Mouse (Mus musculus) kidney, embryonic 16.5 days (tissue): ENCODE results near the gene Prkcz. TPM values are rescaled to one million over a fixed set of nuclear protein-coding genes. Genes with fewer than 3 reads are reported as not detected.
A peak's percentile ranks its signal among the peaks of the same experiment; 100 is the strongest.

Experiments used
- ATAC-seq: fragments of 200-750 bp; cut with Nextera tagmentation; 2 replicates; pipeline ENCODE4 v1.8.0; 2017; ENCODE audit warnings: moderate TSS enrichment; ENCODE audit not compliant: low FRiP score, low TSS enrichment
- H3K27ac ChIP-seq: fragments of 300-500 bp; sonication (generic); 2 replicates; pipeline ENCODE4 v1.5.1; 2014; ENCODE audit warnings: low read length
- H3K27me3 ChIP-seq: fragments of 300-500 bp; sonication (generic); 2 replicates; pipeline ENCODE4 v1.6.1; 2014; ENCODE audit warnings: low read length, control low read depth, mixed read lengths; ENCODE audit not compliant: insufficient read depth
- H3K36me3 ChIP-seq: fragments of 300-500 bp; sonication (generic); 2 replicates; pipeline ENCODE4 v1.6.1; 2014; ENCODE audit warnings: low read length, control low read depth, mixed read lengths; ENCODE audit not compliant: insufficient read depth
- H3K4me1 ChIP-seq: fragments of 300-500 bp; sonication (generic); 2 replicates; pipeline ENCODE4 v1.6.1; 2014; ENCODE audit warnings: low read length, control low read depth, mixed read lengths; ENCODE audit not compliant: insufficient read depth
- H3K4me2 ChIP-seq: fragments of 300-500 bp; sonication (generic); replicated peaks from 2 replicates; pipeline ENCODE4 v1.6.1; 2014; ENCODE audit warnings: low read depth, low read length
- H3K4me3 ChIP-seq: fragments of 300-500 bp; sonication (generic); 2 replicates; pipeline ENCODE4 v1.5.1; 2014; ENCODE audit warnings: mild to moderate bottlenecking, low read length
- H3K9ac ChIP-seq: fragments of 300-500 bp; sonication (generic); replicated peaks from 2 replicates; pipeline ENCODE4 v1.6.1; 2014; ENCODE audit warnings: low read length
- H3K9me3 ChIP-seq: fragments of 300-500 bp; sonication (generic); 2 replicates; pipeline ENCODE4 v1.6.1; 2016; ENCODE audit warnings: low read length, control low read depth
- WGBS: fragments of 180-500 bp; shearing (Covaris S2); extraction: QIAGEN DNeasy Blood & Tissue Kit; methylation state at CpG from one replicate; pipeline ENCODE4 v1.1.7; 2014; 5-methylcytosine and 5-hydroxymethylcytosine counted together
- polyA plus RNA-seq: library from polyadenylated mRNA; unstranded; fragments of >200 nt; fragmentation: Nextera tagmentation; extraction: Ambion mirVana; gene quantifications from 2 replicates; pipeline ENCODE4 v1.2.1, GENCODE M21; 2015

The Prkcz gene
- polyA plus RNA-seq, 1 experiment from 2014 or later: 17.9 TPM

GRCm38 (mm10) chr4:155320281-155321244 is 40.6 kb downstream of the Prkcz start:
- 57% methylated on average over 15 of the region's 15 CpGs for whole genome bisulfite sequencing
- Histone ChIP-seq H3K4me3 (no peak overlapping the region), H3K9ac (0 out of 2 replicates have a peak overlapping the region, but pooled peaks have one; percentile 7), H3K36me3 (no peaks in the 10 kb centered on the region), H3K4me2 (no peak overlapping the region), H3K27ac (no peak overlapping the region), H3K4me1 (no peaks in the 10 kb centered on the region), H3K27me3 (no peaks in the 10 kb centered on the region), H3K9me3 (no peaks in the 10 kb centered on the region)
- ATAC-seq: peak; percentile 66

- ATAC-seq: no peak
- H3K4me3 ChIP-seq: no peak overlapping the region
- WGBS: 30% methylated on average over 2 of the region's 2 CpGs
- H3K27ac ChIP-seq: no peak overlapping the region
- H3K27me3 ChIP-seq: no peaks in the 10 kb centered on the region
- no peaks in the 10 kb centered on the region for H3K9me3 ChIP-seq
- no peaks in the 10 kb centered on the region for H3K36me3 ChIP-seq
- H3K4me2 ChIP-seq: no peak overlapping the region
- H3K9ac ChIP-seq: no peak overlapping the region
- no peaks in the 10 kb centered on the region for H3K4me1 ChIP-seq
Observed at GRCm38 (mm10) chr4:155318266-155318665, 42.9 kb downstream of the Prkcz start.

- no peak overlapping the region for H3K27ac ChIP-seq
- 82% methylated on average over 3 of the region's 3 CpGs for WGBS
- no peak for ATAC-seq
- H3K4me1 ChIP-seq: no peaks in the 10 kb centered on the region
- no peak overlapping the region for H3K4me2 ChIP-seq
- no peak overlapping the region for H3K9ac ChIP-seq
- no peaks in the 10 kb centered on the region for H3K27me3 ChIP-seq
- no peak overlapping the region for H3K4me3 ChIP-seq
- no peaks in the 10 kb centered on the region for H3K9me3 ChIP-seq
- no peaks in the 10 kb centered on the region for H3K36me3 ChIP-seq
Observed at GRCm38 (mm10) chr4:155315031-155315430, 46.1 kb downstream of the Prkcz start.

GRCm38 (mm10) chr4:155308679-155309078 is 52.5 kb downstream of the Prkcz start:
- Histone ChIP-seq H3K9me3 (no peaks in the 10 kb centered on the region), H3K4me1 (peaks cover 13% of the 10 kb centered on the region), H3K36me3 (no peaks in the 10 kb centered on the region), H3K27me3 (no peaks in the 10 kb centered on the region), H3K9ac (no peak overlapping the region), H3K4me3 (no peak overlapping the region), H3K4me2 (no peak overlapping the region), H3K27ac (no peak overlapping the region)
- no peak for ATAC-seq
- WGBS: 88% methylated on average over 12 of the region's 12 CpGs

GRCm38 (mm10) chr4:155308068-155308467 is 53.1 kb downstream of the Prkcz start:
- no peak overlapping the region for H3K4me3 ChIP-seq
- H3K27ac ChIP-seq: peak overlapping the region; percentile 17; the same call in 1 of the 2 replicates
- no peaks in the 10 kb centered on the region for H3K9me3 ChIP-seq
- peak overlapping the region; percentile 50 for H3K9ac ChIP-seq
- peak; percentile 88 for ATAC-seq
- no peaks in the 10 kb centered on the region for H3K36me3 ChIP-seq
- H3K4me1 ChIP-seq: peaks cover 13% of the 10 kb centered on the region
- WGBS: 0% methylated on average over 11 of the region's 11 CpGs
- H3K4me2 ChIP-seq: peak overlapping the region; percentile 27
- H3K27me3 ChIP-seq: no peaks in the 10 kb centered on the region

- Histone ChIP-seq H3K27ac (peak overlapping the region; percentile 17; the same call in 1 of the 2 replicates), H3K36me3 (no peaks in the 10 kb centered on the region), H3K9me3 (no peaks in the 10 kb centered on the region), H3K9ac (peak overlapping the region; percentile 50), H3K4me3 (no peak overlapping the region), H3K27me3 (no peaks in the 10 kb centered on the region), H3K4me1 (peaks cover 13% of the 10 kb centered on the region), H3K4me2 (peak overlapping the region; percentile 27; the same call in 1 of the 2 replicates)
- 77% methylated on average over 5 of the region's 5 CpGs for WGBS
- peak; percentile 58 for ATAC-seq
Observed at GRCm38 (mm10) chr4:155307591-155307990, 53.6 kb downstream of the Prkcz start.

GRCm38 (mm10) chr4:155306356-155307242 is 54.6 kb downstream of the Prkcz start:
- H3K4me3 ChIP-seq: no peak overlapping the region
- no peaks in the 10 kb centered on the region for H3K9me3 ChIP-seq
- no peak overlapping the region for H3K27ac ChIP-seq
- H3K9ac ChIP-seq: no peak overlapping the region
- WGBS: 46% methylated on average over 24 of the region's 24 CpGs
- no peaks in the 10 kb centered on the region for H3K36me3 ChIP-seq
- H3K27me3 ChIP-seq: no peaks in the 10 kb centered on the region
- H3K4me1 ChIP-seq: peaks cover 13% of the 10 kb centered on the region
- no peak for ATAC-seq
- no peak overlapping the region for H3K4me2 ChIP-seq

GRCm38 (mm10) chr4:155305531-155306031 is 55.6 kb downstream of the Prkcz start:
- Histone ChIP-seq H3K4me3 (no peak overlapping the region), H3K4me2 (no peak overlapping the region), H3K4me1 (peaks cover 13% of the 10 kb centered on the region), H3K9ac (no peak overlapping the region), H3K27me3 (no peaks in the 10 kb centered on the region), H3K9me3 (no peaks in the 10 kb centered on the region), H3K36me3 (no peaks in the 10 kb centered on the region), H3K27ac (no peak overlapping the region)
- WGBS: 69% methylated on average over 8 of the region's 8 CpGs
- ATAC-seq: no peak

GRCm38 (mm10) chr4:155304508-155305096 is 56.6 kb downstream of the Prkcz start:
- Histone ChIP-seq H3K27me3 (no peaks in the 10 kb centered on the region), H3K36me3 (no peaks in the 10 kb centered on the region), H3K9me3 (no peaks in the 10 kb centered on the region), H3K9ac (no peak overlapping the region), H3K4me2 (no peak overlapping the region), H3K27ac (no peak overlapping the region), H3K4me1 (peaks cover 13% of the 10 kb centered on the region), H3K4me3 (no peak overlapping the region)
- WGBS: 86% methylated on average over 7 of the region's 7 CpGs
- ATAC-seq: no peak
